ENCODE assay signal across 28 mouse cellular contexts in genomic region chr6:37470216-37470615, GRCm38 (mm10). TPM values are rescaled to one million over a fixed set of nuclear protein-coding genes. Genes with fewer than 3 reads are reported as not detected.
DNase-seq lines count a peak whose midpoint lies in the region; ATAC-seq and TF ChIP-seq lines count a peak whose summit lies in the region.
"Had no signal": no experiment of that assay in that cellular context is flagged by ENCODE, and none has a peak within 500 bp of the region (broad histone marks: within the 10 kb centered on the region; RNA-seq: fewer than 3 reads in every experiment).

No protein-coding gene starts in this region.

- TF ChIP-seq CTCF in intestine, postnatal 0 days (IDR thresholded peaks at IDR 0.05; ENCODE audit: low read depth) = no peak

- no peaks in the 10 kb centered on the region for H3K27me3 ChIP-seq in intestine, embryonic 15.5 days (replicated peaks)
- no peaks in the 10 kb centered on the region for H3K27me3 ChIP-seq in intestine, postnatal 0 days (replicated peaks; ENCODE audit: control insufficient read depth, insufficient read depth, low read length)
- H3K27me3 ChIP-seq: CH12.LX; embryonic facial prominence, embryonic 12.5 days; forebrain, embryonic 13.5 days; forebrain, embryonic 15.5 days had no signal

- no peaks in the 10 kb centered on the region for H3K9me3 ChIP-seq in intestine, embryonic 15.5 days
- no peaks in the 10 kb centered on the region for H3K9me3 ChIP-seq in intestine, postnatal 0 days (ENCODE audit: control insufficient read depth)
- H3K9me3 ChIP-seq: embryonic facial prominence, embryonic 10.5 days; embryonic facial prominence, embryonic 12.5 days; forebrain, embryonic 13.5 days; forebrain, embryonic 15.5 days had no signal

- no peak overlapping the region for H3K27ac ChIP-seq in intestine, embryonic 15.5 days
- no peak overlapping the region for H3K27ac ChIP-seq in intestine, postnatal 0 days (ENCODE audit: low read depth, low read length)
- H3K27ac ChIP-seq: embryonic facial prominence, embryonic 10.5 days; embryonic facial prominence, embryonic 12.5 days; forebrain, embryonic 13.5 days; forebrain, embryonic 15.5 days had no signal

- H3K4me2 ChIP-seq in intestine, embryonic 15.5 days (replicated peaks) = no peak overlapping the region
- H3K4me2 ChIP-seq in intestine, postnatal 0 days (replicated peaks; ENCODE audit: low read depth) = no peak overlapping the region
- H3K4me2 ChIP-seq: embryonic facial prominence, embryonic 12.5 days; forebrain, embryonic 13.5 days; forebrain, embryonic 15.5 days had no signal

- no peak overlapping the region for H3K4me3 ChIP-seq in intestine, embryonic 15.5 days (replicated peaks)
- no peak overlapping the region for H3K4me3 ChIP-seq in intestine, postnatal 0 days (ENCODE audit: low read depth, low read length)
- H3K4me3 ChIP-seq: embryonic facial prominence, embryonic 10.5 days; embryonic facial prominence, embryonic 12.5 days; forebrain, embryonic 13.5 days; forebrain, embryonic 15.5 days had no signal

- H3K9ac ChIP-seq in intestine, embryonic 15.5 days = no peak overlapping the region
- H3K9ac ChIP-seq in intestine, postnatal 0 days (ENCODE audit: low read depth, low read length) = no peak overlapping the region
- H3K9ac ChIP-seq: embryonic facial prominence, embryonic 12.5 days; forebrain, embryonic 13.5 days; forebrain, embryonic 15.5 days had no signal

- DNase-seq in heart, adult 11 months = peak; percentile 52
- no peak for DNase-seq in heart, postnatal 10 days
- no peak for DNase-seq in kidney, adult 8-10 months
- no peak for DNase-seq in thymus, postnatal 14 days
- no peak for DNase-seq in gastrocnemius, postnatal 36 days
- DNase-seq: adrenal gland, adult 8-10 months; adrenal gland, postnatal 14 days; adrenal gland, postnatal 36 days; B cell, adult 2 months; cerebellum, adult 11-12 months; cerebellum, adult 2 months; cerebellum, adult 9-10 months; cerebellum, postnatal 10 days; cerebellum, postnatal 25 days had no signal

- 65% methylated on average over 4 of the region's 4 CpGs for WGBS in intestine, embryonic 15.5 days
- 55% methylated on average over 4 of the region's 4 CpGs for WGBS in intestine, postnatal 0 days

- intact Hi-C loops in heart, postnatal 10 days (cut with DNase I) = no loop called here
- intact Hi-C loops in gastrocnemius, postnatal 36 days (cut with DNase I) = no loop called here

- peak; percentile 81 for ATAC-seq in intestine, embryonic 15.5 days
- peak; percentile 67 for ATAC-seq in intestine, postnatal 0 days
- ATAC-seq: activated CD4-positive, CD25-positive, alpha-beta regulatory T cell, adult 4 months; CD4-positive, CD25-positive, alpha-beta regulatory T cell, adult 4 months; forebrain, embryonic 13.5 days; forebrain, embryonic 15.5 days had no signal

- H3K36me3 ChIP-seq in intestine, embryonic 15.5 days = no peaks in the 10 kb centered on the region
- H3K36me3 ChIP-seq in intestine, postnatal 0 days (ENCODE audit: control insufficient read depth, insufficient read depth) = no peaks in the 10 kb centered on the region
- H3K36me3 ChIP-seq: embryonic facial prominence, embryonic 10.5 days; embryonic facial prominence, embryonic 12.5 days; forebrain, embryonic 15.5 days had no signal

- H3K4me1 ChIP-seq in intestine, embryonic 15.5 days (replicated peaks) = no peaks in the 10 kb centered on the region
- H3K4me1 ChIP-seq in intestine, postnatal 0 days (replicated peaks; ENCODE audit: control insufficient read depth, insufficient read depth, low read length) = no peaks in the 10 kb centered on the region
- H3K4me1 ChIP-seq: forebrain, embryonic 13.5 days; forebrain, embryonic 15.5 days had no signal

RNA-seq across cellular contexts. Expression of gene Creb3l2, which starts 28.3 kb away (rescaled TPM):
- 10 to 100 TPM; 40.0 to 42.0 TPM for total RNA-seq in heart, postnatal 10 days (2021)
- 15.6 and 15.8 TPM in 2 replicates for polyA plus RNA-seq in intestine, embryonic 15.5 days (2015; fragmentation: Nextera tagmentation; extraction: Ambion mirVana)
- 9.9 and 10.0 TPM in 2 replicates for polyA plus RNA-seq in intestine, postnatal 0 days (2015; fragmentation: Nextera tagmentation; extraction: Ambion mirVana)
- total RNA-seq in gastrocnemius, postnatal 36 days (2021) = 1 to 10 TPM; 8.6 to 9.4 TPM
- total RNA-seq: MEL had no signal

RNA-seq across cellular contexts. Expression of gene Akr1d1, which starts 59.8 kb away (rescaled TPM):
- total RNA-seq in heart, postnatal 10 days (2021) = not detected
- 0.21 and 0.44 TPM in 2 replicates for polyA plus RNA-seq in intestine, embryonic 15.5 days (2015; fragmentation: Nextera tagmentation; extraction: Ambion mirVana)
- 0.51 and 0.54 TPM in 2 replicates for polyA plus RNA-seq in intestine, postnatal 0 days (2015; fragmentation: Nextera tagmentation; extraction: Ambion mirVana)
- total RNA-seq in gastrocnemius, postnatal 36 days (2021) = not detected
- total RNA-seq: CH12.LX, ES-E14, MEL had no signal
- polyA plus RNA-seq: activated CD4-positive, CD25-positive, alpha-beta regulatory T cell, adult 4 months; CD4-positive, CD25-positive, alpha-beta regulatory T cell, adult 4 months; cerebellum, adult 2 months; cortical plate, adult 2 months; embryonic facial prominence, embryonic 10.5 days; embryonic facial prominence, embryonic 12.5 days; embryonic facial prominence, embryonic 14.5 days; forebrain, embryonic 11.5 days; forebrain, embryonic 13.5 days; forebrain, embryonic 15.5 days had no signal
